Mouse (Mus musculus) lung, postnatal 4 days (tissue): ENCODE results near the gene Ncoa3.
A peak's percentile ranks its signal among the peaks of the same experiment; 100 is the strongest.

Experiments used
- DNase-seq, 2 experiments: peaks; one replicate each; pipeline ENCODE4 v3.0.0; 2021

Ncoa3 gene

DNA sequence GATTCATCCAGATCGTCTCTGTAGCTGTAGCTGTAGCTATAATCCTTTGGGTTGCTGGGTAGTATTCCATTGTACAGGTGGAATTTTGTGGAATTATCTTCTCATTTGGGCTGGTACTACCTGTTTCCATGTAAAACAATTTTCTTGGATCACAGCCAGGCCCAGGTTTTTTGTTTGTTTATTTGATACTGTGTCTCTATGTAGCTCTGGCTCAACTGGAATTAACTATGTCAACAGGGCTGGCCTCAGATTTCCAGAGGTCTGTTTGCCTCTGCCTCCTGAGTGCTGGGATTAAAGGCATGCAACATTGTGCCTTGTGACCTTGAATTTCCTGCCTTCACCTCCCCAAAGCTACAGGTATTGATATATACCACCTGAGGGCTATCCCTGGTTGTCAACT lies 18.1 kb upstream of the Ncoa3 start:
- DNase-seq: no peak

DNA sequence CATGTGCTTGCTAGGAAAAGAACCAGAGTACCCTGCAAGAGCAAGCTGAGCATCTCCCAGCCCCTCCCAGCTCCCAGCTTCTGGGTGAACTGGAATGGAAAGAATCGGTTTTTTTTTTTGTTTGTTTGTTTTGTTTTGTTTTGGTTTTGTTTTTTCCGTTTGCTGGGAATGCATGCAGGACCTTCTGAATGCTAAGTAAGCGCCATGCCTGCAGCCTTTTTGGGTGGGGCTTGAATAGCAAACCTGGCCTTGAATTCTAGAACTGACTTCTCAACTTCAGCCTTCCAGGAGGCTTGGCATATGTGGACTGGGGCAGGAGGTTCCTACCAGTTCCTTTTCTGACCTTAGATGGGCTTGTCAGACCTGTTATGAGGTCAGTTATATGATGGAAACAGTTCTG lies 16.2 kb upstream of the Ncoa3 start:
- DNase-seq: no peak

DNA sequence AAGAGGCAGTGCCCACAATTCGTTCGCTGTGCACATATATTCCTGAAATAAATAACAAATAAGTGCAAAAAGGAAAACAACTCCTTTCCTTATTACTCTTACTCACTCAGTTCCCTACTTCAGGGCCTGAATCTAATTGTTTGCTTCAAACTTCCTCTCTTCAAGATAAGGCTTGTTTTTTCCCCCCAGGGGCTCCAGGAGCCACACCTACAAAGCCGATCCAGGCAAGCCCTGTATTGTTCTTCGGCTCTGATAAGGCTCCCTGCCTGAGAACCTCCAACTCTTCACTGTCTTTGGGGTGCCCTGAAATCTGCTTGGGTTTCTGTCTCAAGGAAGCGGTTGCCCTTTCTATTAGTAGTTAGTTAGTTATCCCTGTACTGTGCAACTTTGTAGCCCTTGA lies 15.6 kb upstream of the Ncoa3 start:
- no peak for DNase-seq

DNA sequence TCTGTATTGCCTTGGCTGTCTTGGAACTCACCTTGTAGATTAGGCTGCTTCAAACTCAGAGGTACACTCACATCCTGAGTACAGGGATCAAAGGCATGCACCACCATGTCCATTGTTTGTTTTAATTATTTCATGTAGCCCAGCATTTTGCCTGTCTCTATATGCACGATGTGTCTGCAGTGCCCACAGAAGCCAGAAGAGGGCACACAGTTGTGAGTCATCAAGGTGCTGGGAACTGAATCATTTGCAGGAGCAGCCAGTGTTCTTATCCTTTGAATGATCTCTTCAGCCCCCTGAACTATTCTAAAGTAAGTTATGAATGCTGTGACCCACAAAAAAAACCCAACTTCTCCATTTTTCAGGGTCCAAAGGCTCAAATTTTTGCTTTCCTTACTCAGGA lies 14.3 kb upstream of the Ncoa3 start:
- DNase-seq: no peak

DNA sequence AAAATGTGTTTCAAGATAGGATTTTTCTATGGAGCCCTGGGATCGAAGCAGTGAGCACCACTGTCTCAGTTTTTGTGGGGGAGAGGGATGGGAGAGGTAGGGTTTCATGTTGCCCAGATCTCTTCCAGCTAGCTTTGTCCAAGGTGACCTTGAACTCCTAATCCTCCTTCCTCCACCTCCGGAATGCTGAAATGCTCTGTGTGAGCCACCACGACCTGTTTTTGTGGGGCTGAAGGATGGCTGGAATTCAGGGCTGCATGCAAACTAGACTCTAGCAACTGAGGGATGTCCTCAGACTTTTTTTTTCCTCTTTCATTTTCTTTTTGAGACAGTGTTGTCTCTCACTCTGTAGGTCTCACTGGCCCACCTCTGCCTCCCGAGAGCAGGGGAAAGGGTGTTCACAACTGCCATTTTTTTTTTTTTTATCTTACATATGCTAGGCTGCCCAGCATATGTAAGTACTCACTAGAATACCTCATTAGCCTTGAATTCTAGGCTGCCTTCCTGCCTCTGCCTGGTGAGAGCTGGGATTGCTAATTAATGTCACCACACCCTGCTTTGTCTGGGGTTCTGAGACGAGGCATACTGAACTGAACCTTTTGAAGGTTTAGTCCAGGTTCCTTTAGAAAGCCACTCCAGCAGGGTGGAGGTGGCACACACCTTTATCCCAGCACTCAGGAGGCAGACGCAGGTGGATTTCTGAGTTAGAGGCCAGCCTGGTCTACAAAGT lies 11.0 kb upstream of the Ncoa3 start:
- DNase-seq: no peak

DNA sequence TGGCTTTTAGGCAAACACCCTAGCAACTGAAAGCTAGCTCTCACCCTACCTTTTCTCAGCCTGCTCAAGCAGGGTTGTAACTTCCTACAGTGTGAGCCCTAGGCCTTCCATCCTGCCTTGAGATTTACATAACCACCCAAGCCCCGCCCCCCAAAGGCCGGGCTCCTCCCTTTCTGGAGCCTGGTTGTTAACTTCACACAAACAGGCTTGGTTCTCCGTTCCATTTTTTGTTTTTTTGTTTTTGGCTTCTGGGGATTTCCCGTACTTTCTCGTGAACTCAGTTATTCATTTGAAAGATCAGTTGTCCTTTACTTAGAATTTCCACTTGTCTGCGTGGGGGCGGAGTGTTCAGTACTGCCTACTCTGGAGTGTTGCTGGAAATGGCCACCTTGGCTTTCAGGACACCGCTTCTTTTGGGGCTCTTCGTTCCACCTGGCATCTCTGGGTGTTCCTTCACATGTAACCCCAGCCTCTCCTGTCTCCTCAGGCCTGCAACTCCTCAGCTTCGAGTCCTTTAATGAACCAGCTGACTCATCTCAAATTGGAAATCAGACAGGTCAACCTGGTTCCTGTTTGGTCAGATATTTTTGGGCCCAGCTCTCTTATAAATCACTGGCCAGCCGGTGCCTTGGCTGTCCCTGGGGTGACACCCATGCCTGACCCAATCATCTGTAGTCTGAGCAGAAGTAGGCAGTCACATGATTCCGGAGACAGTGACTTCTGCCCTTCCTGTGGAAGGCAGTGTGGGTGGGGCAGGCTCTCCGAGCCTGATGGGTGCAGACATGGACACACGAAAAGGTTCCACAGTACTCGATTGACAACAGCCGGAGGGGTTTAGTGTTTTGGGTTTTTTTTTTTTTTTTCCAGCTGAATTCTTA lies 9.7 kb upstream of the Ncoa3 start:
- DNase-seq: peak; percentile 82

DNA sequence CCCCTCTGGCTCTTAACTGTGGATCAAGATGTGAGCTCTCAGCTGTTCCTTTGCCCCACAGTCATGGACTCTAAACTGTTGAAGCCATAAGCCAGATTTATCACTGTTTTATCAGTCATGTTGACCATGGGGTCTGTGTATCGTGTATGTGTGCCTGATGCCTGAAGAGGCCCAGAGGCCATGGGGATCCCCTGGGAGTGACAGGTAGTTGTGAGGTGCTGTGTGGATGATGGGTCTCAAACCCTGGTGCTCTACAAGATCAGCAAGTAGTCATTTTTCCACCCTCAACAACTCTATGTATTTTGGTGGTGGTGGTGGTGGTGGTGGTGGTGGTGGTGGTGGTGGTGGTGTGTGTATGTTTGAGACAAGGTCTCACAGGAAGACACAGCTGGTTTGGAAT lies 8.1 kb upstream of the Ncoa3 start:
- no peak for DNase-seq

DNA sequence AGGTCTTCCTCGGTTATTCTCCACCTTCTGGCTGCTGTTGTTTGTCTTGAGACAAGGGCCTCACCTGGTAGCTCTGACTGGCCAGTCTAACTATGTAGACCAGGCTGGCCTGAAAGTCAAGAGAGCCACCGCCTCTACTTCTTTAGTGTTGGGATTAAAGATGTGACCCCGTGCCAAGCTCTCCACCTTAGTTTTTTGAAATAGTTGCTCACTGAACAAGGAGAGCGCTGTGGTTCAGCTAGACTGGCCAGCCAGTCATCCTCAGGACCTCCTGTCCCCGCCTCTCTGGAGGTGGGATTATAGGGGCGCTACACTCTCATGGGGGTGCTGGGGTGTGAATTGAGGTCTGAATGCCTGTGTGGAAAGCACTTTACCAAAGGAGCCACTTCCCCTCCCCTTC lies 7.5 kb upstream of the Ncoa3 start:
- DNase-seq: no peak

DNA sequence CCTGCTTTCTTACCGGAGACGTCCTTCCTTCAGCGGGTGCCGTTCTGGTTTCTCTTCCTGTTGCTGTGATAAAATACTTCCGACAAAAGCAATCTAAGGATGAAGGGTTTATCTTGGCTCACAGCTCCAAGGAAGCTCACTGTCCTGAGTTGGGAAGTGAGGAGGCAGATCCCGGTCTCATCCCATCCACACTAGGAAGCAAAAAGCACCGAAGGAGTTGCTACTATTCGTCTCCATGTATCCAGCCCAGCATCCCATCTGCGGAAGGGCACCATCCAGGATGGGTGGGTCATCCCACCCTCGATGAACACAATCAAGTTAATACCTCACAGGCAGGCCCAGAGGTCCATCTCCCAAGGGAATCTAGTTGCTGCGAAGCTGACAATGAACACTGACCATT lies 6.9 kb upstream of the Ncoa3 start:
- DNase-seq: no peak

DNA sequence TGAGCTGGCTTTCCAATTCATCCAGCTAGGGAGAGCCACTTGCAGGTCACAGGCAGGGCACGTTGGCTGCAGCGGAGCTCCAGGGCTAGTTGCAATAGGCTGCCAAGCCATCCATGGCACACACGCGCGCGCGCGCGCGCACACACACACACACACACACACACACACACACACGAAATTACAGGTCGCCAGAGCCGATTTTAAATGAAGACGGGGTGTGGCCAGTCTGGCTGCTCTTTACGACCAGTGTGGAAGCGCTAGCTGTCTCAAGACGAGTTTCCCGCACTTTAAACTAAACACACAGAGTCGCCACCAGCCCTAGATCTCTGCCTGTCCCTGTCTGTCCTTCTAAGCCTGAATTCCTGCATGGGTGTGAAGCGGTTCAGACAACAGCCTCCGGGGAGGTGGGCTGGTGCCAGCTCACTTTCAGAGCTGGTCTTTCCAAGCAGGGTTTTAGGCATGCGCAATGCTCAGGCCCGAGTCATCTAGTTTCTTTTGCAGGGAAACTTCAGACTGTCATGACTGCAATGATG lies 5.4 kb upstream of the Ncoa3 start:
- DNase-seq: peak; percentile 73 to 83

DNA sequence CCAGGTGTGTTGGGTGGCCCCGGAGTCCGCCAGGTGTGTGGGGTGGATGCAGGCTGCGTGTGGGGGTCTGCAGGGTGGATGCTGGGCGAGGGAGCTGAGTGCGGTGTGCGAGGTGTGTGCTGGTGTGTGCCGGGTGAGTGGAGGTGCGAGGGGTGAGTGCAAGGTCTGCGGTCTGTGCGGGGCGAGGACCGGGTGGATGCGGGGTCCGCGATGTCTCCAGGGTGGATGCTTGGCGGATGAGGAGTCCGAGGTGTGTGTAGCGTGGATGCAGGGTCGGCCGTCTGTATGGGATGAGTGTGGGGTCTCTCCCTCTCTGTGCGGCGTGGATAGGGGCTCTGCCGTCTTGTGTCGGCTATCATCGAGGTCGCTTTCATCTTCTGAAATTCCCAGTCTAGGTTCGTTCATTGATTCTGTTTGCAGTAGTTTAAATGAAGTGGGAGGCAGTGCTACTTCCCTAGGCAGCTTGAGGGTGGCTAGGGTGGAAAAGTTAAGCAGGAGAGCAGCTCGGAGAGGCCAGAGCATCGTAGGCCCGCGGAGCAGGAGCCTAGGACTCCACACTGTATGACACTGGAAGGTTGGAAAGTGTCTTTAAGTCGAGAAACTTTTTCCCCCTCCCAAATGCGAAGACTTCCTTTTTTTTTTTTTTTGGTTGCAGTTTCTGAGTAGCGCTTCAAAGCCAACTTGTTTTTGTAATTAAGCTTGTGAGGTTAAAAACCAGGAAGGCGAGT lies 901 bp downstream of the Ncoa3 start:
- DNase-seq: peak; percentile 30 to 39

DNA sequence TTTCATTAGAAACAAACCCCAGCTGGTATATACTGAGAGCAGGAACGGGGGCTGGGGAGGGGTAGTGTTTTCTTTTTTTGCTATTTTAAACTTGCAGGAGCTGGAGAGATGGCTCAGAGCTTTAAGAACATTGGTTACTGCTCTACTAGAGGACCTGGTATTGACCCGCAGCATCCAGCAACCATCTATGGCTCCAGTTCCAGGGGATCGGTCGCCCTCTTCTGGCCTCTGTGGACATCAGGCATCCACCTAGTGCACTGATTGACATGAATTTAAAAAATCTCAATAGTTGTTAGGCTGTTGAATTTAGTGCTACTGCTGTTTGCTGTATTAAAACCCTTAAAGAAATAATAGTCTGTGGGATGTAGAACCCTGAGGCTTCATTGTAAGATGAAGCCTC lies 1.9 kb downstream of the Ncoa3 start:
- no peak for DNase-seq

DNA sequence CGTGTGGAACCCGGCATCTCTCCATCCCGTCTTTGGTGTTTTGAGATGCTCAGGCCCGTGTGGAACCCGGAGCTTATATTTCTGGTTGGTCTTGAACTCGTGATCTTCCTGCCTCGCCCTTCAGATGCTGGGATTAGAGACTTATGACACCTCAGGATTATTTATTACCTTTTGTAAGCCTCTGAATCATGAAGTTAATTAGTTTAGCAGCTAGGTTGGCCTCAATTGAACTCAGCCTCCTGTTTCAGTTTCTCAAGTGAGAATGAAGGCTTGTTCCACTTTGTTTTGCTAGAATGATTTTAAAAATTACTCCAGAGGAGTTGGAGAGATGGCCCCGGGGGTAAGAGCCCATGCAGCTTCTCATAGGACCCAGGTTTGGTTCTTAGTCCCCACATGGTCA lies 3.3 kb downstream of the Ncoa3 start:
- DNase-seq: no peak

DNA sequence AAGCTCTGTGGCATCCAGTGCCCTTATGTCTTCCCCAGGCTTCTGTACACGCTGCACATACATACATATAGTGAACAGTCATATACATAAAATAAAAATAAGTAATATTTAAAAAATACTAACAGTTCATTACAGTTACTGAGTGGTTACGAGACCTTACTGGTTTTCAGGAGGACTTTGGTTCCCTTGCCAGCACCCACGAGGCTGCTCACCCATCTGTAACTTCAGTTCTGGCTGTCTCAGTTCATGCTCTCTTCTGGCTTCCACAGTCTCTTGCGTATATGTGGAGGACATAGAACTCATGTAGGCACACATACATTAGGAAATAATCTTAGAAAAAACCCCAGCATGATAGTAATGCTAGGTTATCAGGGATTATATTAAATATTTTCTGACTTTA lies 3.7 kb downstream of the Ncoa3 start:
- no peak for DNase-seq

DNA sequence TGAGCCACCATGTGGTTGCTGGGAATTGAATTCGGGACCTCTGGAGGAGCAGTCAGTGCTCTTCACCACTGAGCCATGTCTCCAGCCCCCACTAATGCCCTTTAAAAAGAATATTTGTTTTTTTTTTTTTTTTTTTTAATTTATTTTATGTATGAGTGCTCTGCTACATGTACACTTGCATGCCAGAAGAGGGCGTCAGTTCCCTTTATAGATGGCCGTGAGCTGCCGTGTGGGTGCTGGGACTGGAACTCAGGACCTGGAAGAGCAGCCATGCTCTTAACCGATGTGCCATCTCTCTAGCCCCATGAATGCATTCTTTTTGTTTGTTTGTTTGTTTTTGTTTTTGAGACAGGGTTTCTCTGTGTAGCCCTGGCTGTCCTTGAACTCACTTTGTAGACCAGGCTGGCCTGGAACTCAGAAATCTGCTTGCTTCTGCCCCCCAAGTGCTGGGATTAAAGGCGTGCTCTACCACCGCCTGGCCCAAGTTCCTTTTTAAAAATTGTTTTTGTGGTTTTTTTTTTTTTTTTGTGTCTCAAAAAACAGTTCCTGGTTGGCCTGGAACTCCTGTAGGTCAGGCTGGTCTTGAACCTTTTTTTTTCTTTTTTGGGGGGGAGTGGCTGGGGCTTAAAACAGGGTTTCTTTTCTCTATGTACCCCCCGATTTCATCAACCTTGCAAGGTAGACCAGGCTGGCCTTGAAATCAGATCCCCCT lies 5.0 kb downstream of the Ncoa3 start:
- DNase-seq: no peak

DNA sequence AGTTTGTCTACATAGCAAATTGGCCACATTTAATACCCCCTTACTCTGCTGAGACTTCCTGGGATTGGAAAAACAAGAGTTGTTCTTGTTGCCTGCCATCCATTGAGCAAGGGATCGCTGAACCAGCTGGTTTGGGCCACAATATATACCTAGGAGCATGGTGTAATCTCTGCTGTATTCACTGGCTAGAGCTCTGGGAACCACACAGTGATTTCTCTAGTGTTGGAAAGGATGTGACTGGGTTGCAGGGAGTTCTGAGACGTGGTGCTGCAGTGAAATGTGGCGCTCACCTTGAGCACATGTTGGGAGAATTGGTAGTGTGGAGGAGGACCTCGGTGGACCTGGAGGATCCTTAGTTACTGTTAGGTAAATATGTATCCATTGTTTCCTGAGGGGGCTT lies 6.5 kb downstream of the Ncoa3 start:
- no peak for DNase-seq

DNA sequence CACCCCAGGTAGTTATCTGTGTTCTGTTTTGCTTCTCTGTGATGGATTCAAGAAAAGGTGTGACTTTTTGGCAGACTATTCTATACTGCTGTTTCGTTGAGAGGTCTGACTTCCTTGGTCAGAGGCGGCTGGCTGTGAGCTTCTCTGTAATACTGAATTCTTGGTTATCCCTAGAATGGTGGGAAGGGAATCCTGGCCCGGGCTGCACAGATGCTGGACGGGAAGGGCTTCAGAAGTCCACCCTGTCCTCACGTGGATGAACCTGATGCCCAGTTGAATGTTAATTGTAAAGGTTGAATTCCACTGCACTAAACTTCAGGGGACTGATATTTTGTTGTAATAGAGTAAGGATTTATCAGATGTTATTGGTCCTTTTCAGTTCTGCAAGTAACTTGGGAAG lies 7.4 kb downstream of the Ncoa3 start:
- DNase-seq: no peak

DNA sequence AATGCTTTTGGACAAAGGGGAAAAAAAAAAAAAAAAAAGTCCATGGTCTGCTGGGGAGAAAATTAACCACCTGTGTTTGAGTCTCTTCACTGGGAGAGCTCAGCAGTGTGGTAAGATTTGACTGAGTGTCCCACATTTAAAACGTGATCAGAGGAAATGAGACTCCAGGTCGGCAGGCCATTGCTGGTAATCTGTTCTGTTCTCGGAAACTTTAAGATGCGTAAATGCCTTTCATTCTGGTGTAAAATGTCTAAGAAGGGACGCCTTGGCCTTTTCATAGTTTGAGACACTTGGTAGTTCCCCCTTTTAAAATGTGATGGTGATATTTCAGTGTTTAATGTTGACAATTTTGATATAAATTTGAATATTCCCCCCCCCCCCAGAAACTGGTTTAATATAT lies 7.8 kb downstream of the Ncoa3 start:
- no peak for DNase-seq

DNA sequence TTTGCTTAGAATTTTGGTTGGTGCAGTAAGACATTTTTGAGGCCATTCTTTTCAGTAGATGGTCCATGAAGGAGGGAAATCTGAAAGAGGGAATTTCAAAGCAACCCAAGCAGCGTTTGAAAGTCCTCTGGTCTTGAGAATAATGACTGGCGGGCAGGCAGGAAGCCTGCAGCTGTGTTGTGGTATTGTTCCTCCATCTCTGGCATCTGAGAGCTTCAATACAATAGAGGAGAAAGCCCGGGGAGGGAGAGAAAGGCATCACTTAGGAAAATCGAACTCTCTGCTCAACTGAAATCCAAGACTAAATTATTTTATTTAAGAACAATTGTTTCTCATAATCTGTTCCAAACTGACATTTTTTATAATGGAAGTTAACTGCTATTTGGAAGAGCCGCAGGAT lies 8.3 kb downstream of the Ncoa3 start:
- no peak for DNase-seq

DNA sequence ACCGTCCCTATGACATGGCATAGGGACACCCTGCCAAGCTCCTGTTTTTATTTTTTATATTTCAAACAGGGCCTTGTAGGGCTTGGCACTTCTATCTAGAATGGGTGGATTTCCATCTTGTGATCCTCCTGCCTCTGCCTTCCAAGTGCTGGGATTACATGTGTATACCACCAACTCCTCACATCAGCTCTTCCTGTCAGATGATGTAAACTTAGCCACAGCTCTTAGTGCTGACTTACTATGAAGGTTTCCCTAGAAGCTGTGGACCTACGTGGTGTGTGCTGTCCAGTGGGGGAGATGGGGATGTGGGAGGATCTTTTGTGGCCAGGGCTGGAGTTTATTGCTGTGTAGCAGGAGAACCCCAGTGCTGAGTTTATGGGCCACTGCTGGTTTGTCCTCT lies 8.9 kb downstream of the Ncoa3 start:
- no peak for DNase-seq

DNA sequence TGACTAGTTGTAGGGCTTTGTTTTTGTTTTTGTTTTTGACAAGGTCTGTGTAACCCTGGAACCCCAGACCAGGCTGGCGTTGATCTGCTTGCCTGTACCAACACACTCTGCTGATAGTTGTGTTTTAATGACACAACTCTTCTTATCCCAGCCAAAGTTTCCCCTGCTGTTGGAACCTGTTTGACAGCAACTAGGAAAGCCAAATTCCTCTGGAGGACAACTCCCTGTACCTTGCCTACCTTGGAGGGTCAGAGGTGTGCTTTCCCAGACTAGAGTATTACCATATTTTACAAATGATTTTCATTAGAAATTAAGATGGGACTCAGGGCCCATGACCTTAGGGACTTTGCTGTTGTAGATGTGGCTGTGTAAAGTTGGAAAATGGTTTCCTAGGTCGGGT lies 9.3 kb downstream of the Ncoa3 start:
- no peak for DNase-seq

DNA sequence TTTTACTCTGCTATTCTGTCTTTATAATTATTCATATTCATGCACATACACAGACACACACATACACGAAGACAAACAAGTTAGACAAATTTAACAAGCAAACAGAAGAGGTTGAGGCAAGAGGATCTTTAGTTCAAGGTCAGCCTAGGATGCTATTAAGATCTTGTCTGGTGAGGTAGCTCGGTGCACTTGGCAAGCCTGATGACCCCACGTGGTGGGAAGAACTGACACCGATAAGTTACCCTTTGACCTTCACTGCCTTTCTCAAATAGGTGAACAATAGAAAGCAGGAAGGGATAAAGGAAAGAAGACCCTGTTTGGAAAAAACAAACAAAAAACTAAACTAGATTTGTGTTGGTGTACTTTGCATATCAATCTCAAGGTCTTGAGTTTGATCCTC lies 10.0 kb downstream of the Ncoa3 start:
- DNase-seq: no peak

DNA sequence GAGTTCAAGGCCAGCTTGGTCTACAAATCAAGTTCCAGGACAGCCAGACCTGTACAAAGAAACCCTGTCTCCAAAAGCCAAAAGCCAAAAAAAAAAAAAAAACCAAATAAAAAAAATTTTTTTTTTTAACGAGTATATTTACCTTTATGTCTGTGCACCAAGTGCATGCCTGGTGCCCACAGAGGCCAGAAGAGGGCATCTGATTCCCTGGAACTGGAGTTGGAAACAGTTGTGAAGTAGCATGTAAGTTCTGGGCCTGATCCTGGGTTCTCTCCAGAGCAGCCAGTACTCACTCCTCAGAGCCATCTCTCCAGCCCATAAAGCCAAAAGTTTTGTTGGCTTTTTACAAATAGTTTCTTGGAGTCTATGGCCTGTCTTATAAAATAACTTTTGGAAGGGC lies 10.6 kb downstream of the Ncoa3 start:
- DNase-seq: no peak
